Mouse (Mus musculus): ENCODE measurements around the gene Phf19.

DNA sequence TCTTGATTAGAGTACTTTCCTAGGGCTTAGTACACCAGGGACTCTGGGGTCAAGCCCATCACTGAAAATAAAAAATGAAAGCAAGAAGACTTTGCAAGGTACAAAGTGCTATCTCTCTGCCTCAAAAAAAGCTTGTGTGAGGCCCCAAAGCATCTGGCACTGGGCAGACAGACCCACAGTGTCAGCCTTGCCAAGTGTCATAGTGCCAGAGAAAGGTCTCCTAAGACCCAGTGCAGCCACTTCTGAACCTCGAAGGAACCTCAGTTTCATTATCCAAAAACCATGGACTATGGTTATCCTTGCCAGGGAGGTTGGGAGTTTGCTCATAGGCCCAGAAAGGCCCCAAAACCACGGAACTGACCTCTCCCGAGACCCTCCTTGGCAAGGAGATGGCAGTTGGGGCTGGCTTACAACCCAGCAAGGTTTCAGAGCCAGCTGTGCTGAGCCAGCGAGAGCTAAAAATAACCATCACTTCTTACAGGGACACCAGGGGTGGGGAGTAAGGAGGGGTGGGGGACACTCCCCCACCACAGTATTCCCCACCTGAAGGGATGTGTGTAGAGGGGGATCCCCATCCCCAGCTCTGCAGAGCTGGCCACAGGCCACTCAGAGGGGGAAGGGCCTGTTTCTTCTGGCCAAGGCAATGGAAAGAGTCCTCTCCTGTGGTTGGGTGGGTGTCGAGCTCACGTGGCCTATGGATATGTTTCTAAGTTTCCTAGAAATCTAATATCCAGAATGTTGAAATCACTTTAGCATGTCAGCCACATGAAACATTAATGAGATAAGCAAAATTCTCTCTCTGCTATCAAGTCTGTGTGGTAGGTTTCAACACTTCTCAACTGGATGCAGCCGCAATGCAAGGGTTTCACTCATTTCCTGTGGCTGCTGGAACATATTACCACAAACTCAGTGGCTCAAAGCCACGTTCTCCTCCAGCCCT, 24.7 kb upstream of the Phf19 start:
- TF ChIP-seq CTCF (IDR thresholded peaks at IDR 0.05; ENCODE audit: extremely low read depth, insufficient read depth, insufficient read length, insufficient replicate concordance) (no peak), POLR2A (IDR thresholded peaks at IDR 0.05; ENCODE audit: low read depth, low read length) (no peak)

Measured in spleen, adult 2 months (tissue).